Mouse (Mus musculus) spleen, postnatal 14 days (tissue): ENCODE measurements around the gene Slc17a5.
"Not testable (repeated sequence)": the region's sequence is repeated elsewhere in the genome, so short reads cannot be mapped to it uniquely, and the experiment has no call there.

Experiments
- DNase-seq, 2 experiments: peaks; one replicate each; pipeline ENCODE4 v3.0.0; 2021 to 2022; ENCODE audit warnings: low spot score in 2 of 2

Gene Slc17a5

GRCm38 (mm10) chr9:78520127-78520779 is 67.6 kb downstream of the Slc17a5 start:
- DNase-seq: no peak

- not testable (repeated sequence) for DNase-seq
Measured at GRCm38 (mm10) chr9:78517237-78517636, 70.6 kb downstream of the Slc17a5 start.

GRCm38 (mm10) chr9:78516125-78516524 is 71.7 kb downstream of the Slc17a5 start:
- no peak for DNase-seq

- DNase-seq: no peak
Measured at GRCm38 (mm10) chr9:78514681-78515080, 73.2 kb downstream of the Slc17a5 start.

GRCm38 (mm10) chr9:78513776-78514500 is 73.9 kb downstream of the Slc17a5 start:
- DNase-seq: no peak

GRCm38 (mm10) chr9:78511705-78512104 is 76.1 kb downstream of the Slc17a5 start:
- DNase-seq: no peak

- no peak for DNase-seq
Measured at GRCm38 (mm10) chr9:78508106-78508786, 79.6 kb downstream of the Slc17a5 start.

- no peak for DNase-seq
Measured at GRCm38 (mm10) chr9:78506722-78507077, 81.1 kb downstream of the Slc17a5 start.

GRCm38 (mm10) chr9:78506002-78506721 is 81.7 kb downstream of the Slc17a5 start:
- DNase-seq: no peak

- no peak for DNase-seq
Measured at GRCm38 (mm10) chr9:78505223-78505622, 82.6 kb downstream of the Slc17a5 start.

- DNase-seq: no peak
Measured at GRCm38 (mm10) chr9:78504679-78505078, 83.2 kb downstream of the Slc17a5 start.

GRCm38 (mm10) chr9:78504133-78504532 is 83.7 kb downstream of the Slc17a5 start:
- no peak for DNase-seq

GRCm38 (mm10) chr9:78503223-78504079 is 84.4 kb downstream of the Slc17a5 start:
- DNase-seq: no peak

GRCm38 (mm10) chr9:78501284-78501683 is 86.6 kb downstream of the Slc17a5 start:
- no peak for DNase-seq

- no peak for DNase-seq
Measured at GRCm38 (mm10) chr9:78500386-78500785, 87.5 kb downstream of the Slc17a5 start.

GRCm38 (mm10) chr9:78493171-78493570 is 94.7 kb downstream of the Slc17a5 start:
- no peak for DNase-seq

- DNase-seq: no peak
Measured at GRCm38 (mm10) chr9:78492254-78492653, 95.6 kb downstream of the Slc17a5 start.

GRCm38 (mm10) chr9:78491169-78491568 is 96.7 kb downstream of the Slc17a5 start:
- no peak for DNase-seq

GRCm38 (mm10) chr9:78488890-78489420 is 98.9 kb downstream of the Slc17a5 start, which contains the start of gene Eef1a1:
Gene Eef1a1 (minus strand): TSS chr9:78489151.
- DNase-seq: peak; percentile 10 to 47

GRCm38 (mm10) chr9:78488021-78488420 is 99.8 kb downstream of the Slc17a5 start:
- not testable (repeated sequence) for DNase-seq
